Mouse (Mus musculus): ENCODE results near the gene Nudcd3. TPM values are rescaled to one million over a fixed set of nuclear protein-coding genes. Genes with fewer than 3 reads are reported as not detected.

The Nudcd3 gene
- polyA plus RNA-seq, 1 experiment from 2014 or later = 31.5 TPM

GRCm38 (mm10) chr11:6159704-6160275, 40.4 kb downstream of the Nudcd3 start:
- H3K9ac ChIP-seq (ENCODE audit: low read depth, low read length) = no peak overlapping the region
- ATAC-seq (ENCODE audit: low read depth) (no peak), DNase-seq (ENCODE audit: low spot score) (no peak)
- 92% methylated on average over 4 of the region's 4 CpGs for WGBS
- no peaks in the 10 kb centered on the region for H3K36me3 ChIP-seq (ENCODE audit: control insufficient read depth, insufficient read depth, low read length)
- no peak overlapping the region for H3K4me2 ChIP-seq (ENCODE audit: low read depth, low read length)
- H3K4me3 ChIP-seq (ENCODE audit: low read depth, low read length) = no peak overlapping the region
- peaks cover 4% of the 10 kb centered on the region; the same call in 1 of the 2 replicates for H3K4me1 ChIP-seq (ENCODE audit: control insufficient read depth, insufficient read depth, low read length)
- no peak overlapping the region for H3K27ac ChIP-seq (replicated peaks; ENCODE audit: low read depth, low read length)
- H3K27me3 ChIP-seq (replicated peaks; ENCODE audit: control insufficient read depth, insufficient read depth, low read length) = no peaks in the 10 kb centered on the region
- H3K9me3 ChIP-seq (ENCODE audit: control insufficient read depth, low read length) = no peaks in the 10 kb centered on the region

DNA sequence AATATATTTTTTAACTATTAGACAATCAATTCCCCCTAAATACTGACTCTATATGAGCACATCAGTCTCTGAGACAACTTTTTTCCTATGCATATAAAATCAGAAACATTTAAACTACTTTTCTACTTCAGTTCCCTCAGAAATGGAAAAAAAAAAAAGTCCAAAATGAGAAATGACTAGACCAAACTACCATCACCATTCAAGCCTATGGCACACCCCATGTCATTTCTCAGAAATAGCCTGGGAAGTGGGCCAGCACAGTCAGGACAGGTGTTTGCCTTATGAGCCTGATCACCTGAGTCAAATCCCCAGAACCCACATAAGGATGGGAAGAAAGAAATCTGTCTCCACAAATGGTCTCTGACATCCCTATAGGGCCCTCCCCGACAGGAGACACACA, 41.7 kb downstream of the Nudcd3 start:
- Histone ChIP-seq H3K4me3 (ENCODE audit: low read depth, low read length) (no peak overlapping the region), H3K9me3 (ENCODE audit: control insufficient read depth, low read length) (no peaks in the 10 kb centered on the region), H3K36me3 (ENCODE audit: control insufficient read depth, insufficient read depth, low read length) (no peaks in the 10 kb centered on the region), H3K4me1 (ENCODE audit: control insufficient read depth, insufficient read depth, low read length) (peaks cover 11% of the 10 kb centered on the region; the same call in 1 of the 2 replicates), H3K27ac (replicated peaks; ENCODE audit: low read depth, low read length) (no peak overlapping the region), H3K4me2 (ENCODE audit: low read depth, low read length) (no peak overlapping the region), H3K27me3 (replicated peaks; ENCODE audit: control insufficient read depth, insufficient read depth, low read length) (no peaks in the 10 kb centered on the region), H3K9ac (ENCODE audit: low read depth, low read length) (no peak overlapping the region)
- no peak for DNase-seq (ENCODE audit: low spot score)
- 94% methylated on average over 1 of the region's 1 CpGs for WGBS
- no peak for ATAC-seq (ENCODE audit: low read depth)

GRCm38 (mm10) chr11:6157119-6157518, 43.1 kb downstream of the Nudcd3 start:
- 73% methylated on average over 5 of the region's 5 CpGs for WGBS

GRCm38 (mm10) chr11:6156651-6157050, 43.6 kb downstream of the Nudcd3 start:
- Histone ChIP-seq H3K4me1 (ENCODE audit: control insufficient read depth, insufficient read depth, low read length) (peaks cover 11% of the 10 kb centered on the region; the same call in 1 of the 2 replicates), H3K9ac (ENCODE audit: low read depth, low read length) (no peak overlapping the region), H3K27me3 (replicated peaks; ENCODE audit: control insufficient read depth, insufficient read depth, low read length) (no peaks in the 10 kb centered on the region), H3K27ac (replicated peaks; ENCODE audit: low read depth, low read length) (no peak overlapping the region), H3K4me3 (ENCODE audit: low read depth, low read length) (no peak overlapping the region), H3K4me2 (ENCODE audit: low read depth, low read length) (no peak overlapping the region), H3K36me3 (ENCODE audit: control insufficient read depth, insufficient read depth, low read length) (no peaks in the 10 kb centered on the region), H3K9me3 (ENCODE audit: control insufficient read depth, low read length) (no peaks in the 10 kb centered on the region)
- WGBS = 86% methylated on average over 5 of the region's 5 CpGs
- ATAC-seq (ENCODE audit: low read depth) = no peak
- DNase-seq (ENCODE audit: low spot score) = no peak

More at GRCm38 (mm10) chr11:6157119-6157518, 43.1 kb downstream of the Nudcd3 start:
- H3K27ac ChIP-seq (replicated peaks; ENCODE audit: low read depth, low read length) = no peak overlapping the region
- H3K27me3 ChIP-seq (replicated peaks; ENCODE audit: control insufficient read depth, insufficient read depth, low read length) = no peaks in the 10 kb centered on the region
- H3K9me3 ChIP-seq (ENCODE audit: control insufficient read depth, low read length) = no peaks in the 10 kb centered on the region
- ATAC-seq (ENCODE audit: low read depth) (no peak), DNase-seq (ENCODE audit: low spot score) (no peak)
- no peak overlapping the region for H3K4me2 ChIP-seq (ENCODE audit: low read depth, low read length)
- no peak overlapping the region for H3K4me3 ChIP-seq (ENCODE audit: low read depth, low read length)
- no peak overlapping the region for H3K9ac ChIP-seq (ENCODE audit: low read depth, low read length)
- H3K36me3 ChIP-seq (ENCODE audit: control insufficient read depth, insufficient read depth, low read length) = no peaks in the 10 kb centered on the region
- peaks cover 11% of the 10 kb centered on the region; the same call in 1 of the 2 replicates for H3K4me1 ChIP-seq (ENCODE audit: control insufficient read depth, insufficient read depth, low read length)

DNA sequence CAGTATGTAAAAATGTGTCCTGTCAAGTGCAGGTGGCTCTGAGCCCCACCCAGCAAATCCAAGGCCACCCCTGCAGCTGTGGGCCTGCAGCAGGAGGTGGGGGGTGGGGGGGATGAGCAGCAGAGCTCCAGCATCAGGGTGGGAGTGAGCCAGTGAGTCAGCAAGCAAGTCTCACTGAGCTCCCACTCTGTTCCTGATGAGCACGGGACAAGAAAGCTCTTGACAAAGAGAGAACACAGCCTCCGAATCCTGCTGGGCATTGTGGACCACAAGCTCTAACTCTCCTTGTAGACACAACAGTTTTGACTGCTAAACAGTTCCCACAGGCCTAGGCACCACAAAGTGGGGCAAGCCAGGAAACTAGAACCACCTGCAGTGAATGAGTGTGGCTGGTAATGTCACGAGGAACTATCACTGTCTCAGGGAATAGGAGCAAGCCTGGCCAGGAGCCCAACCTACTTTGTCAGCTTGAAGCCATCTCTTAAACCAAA, 46.0 kb downstream of the Nudcd3 start:
- H3K27ac ChIP-seq (replicated peaks; ENCODE audit: low read depth, low read length) = no peak overlapping the region
- no peak overlapping the region for H3K9ac ChIP-seq (ENCODE audit: low read depth, low read length)
- H3K4me2 ChIP-seq (ENCODE audit: low read depth, low read length) = no peak overlapping the region
- H3K36me3 ChIP-seq (ENCODE audit: control insufficient read depth, insufficient read depth, low read length) = peaks cover 12% of the 10 kb centered on the region
- H3K9me3 ChIP-seq (ENCODE audit: control insufficient read depth, low read length) = no peaks in the 10 kb centered on the region
- no peak overlapping the region for H3K4me3 ChIP-seq (ENCODE audit: low read depth, low read length)
- H3K4me1 ChIP-seq (ENCODE audit: control insufficient read depth, insufficient read depth, low read length) = peaks cover 7% of the 10 kb centered on the region; the same call in 1 of the 2 replicates
- H3K27me3 ChIP-seq (replicated peaks; ENCODE audit: control insufficient read depth, insufficient read depth, low read length) = no peaks in the 10 kb centered on the region
- peak; percentile 27 for DNase-seq (ENCODE audit: low spot score)
- ATAC-seq (ENCODE audit: low read depth) = peak; percentile 65; the same call in 1 of the 2 replicates
- WGBS = 27% methylated on average over 3 of the region's 3 CpGs

GRCm38 (mm10) chr11:6152864-6153263, 47.4 kb downstream of the Nudcd3 start:
- Histone ChIP-seq H3K4me2 (ENCODE audit: low read depth, low read length) (no peak overlapping the region), H3K9ac (ENCODE audit: low read depth, low read length) (no peak overlapping the region), H3K27me3 (replicated peaks; ENCODE audit: control insufficient read depth, insufficient read depth, low read length) (no peaks in the 10 kb centered on the region), H3K27ac (replicated peaks; ENCODE audit: low read depth, low read length) (no peak overlapping the region), H3K4me3 (ENCODE audit: low read depth, low read length) (no peak overlapping the region), H3K9me3 (ENCODE audit: control insufficient read depth, low read length) (no peaks in the 10 kb centered on the region), H3K4me1 (ENCODE audit: control insufficient read depth, insufficient read depth, low read length) (peaks cover 7% of the 10 kb centered on the region; the same call in 1 of the 2 replicates), H3K36me3 (ENCODE audit: control insufficient read depth, insufficient read depth, low read length) (peaks cover 19% of the 10 kb centered on the region)
- WGBS = 87% methylated on average over 4 of the region's 4 CpGs
- DNase-seq (ENCODE audit: low spot score) = no peak
- ATAC-seq (ENCODE audit: low read depth) = no peak

GRCm38 (mm10) chr11:6138233-6138950, 61.8 kb downstream of the Nudcd3 start:
- H3K27me3 ChIP-seq (replicated peaks; ENCODE audit: control insufficient read depth, insufficient read depth, low read length) = no peaks in the 10 kb centered on the region
- H3K4me2 ChIP-seq (ENCODE audit: low read depth, low read length) = no peak overlapping the region
- H3K9me3 ChIP-seq (ENCODE audit: control insufficient read depth, low read length) = no peaks in the 10 kb centered on the region
- no peak overlapping the region for H3K9ac ChIP-seq (ENCODE audit: low read depth, low read length)
- no peak for ATAC-seq (ENCODE audit: low read depth)
- WGBS = 82% methylated on average over 6 of the region's 7 CpGs
- H3K4me3 ChIP-seq (ENCODE audit: low read depth, low read length) = no peak overlapping the region
- DNase-seq (ENCODE audit: low spot score) = no peak
- peaks cover 12% of the 10 kb centered on the region for H3K36me3 ChIP-seq (ENCODE audit: control insufficient read depth, insufficient read depth, low read length)
- no peak overlapping the region for H3K27ac ChIP-seq (replicated peaks; ENCODE audit: low read depth, low read length)
- no peaks in the 10 kb centered on the region for H3K4me1 ChIP-seq (ENCODE audit: control insufficient read depth, insufficient read depth, low read length)

- ATAC-seq (ENCODE audit: low read depth) = no peak
- no peaks in the 10 kb centered on the region for H3K36me3 ChIP-seq (ENCODE audit: control insufficient read depth, insufficient read depth, low read length)
- DNase-seq (ENCODE audit: low spot score) = no peak
- no peak overlapping the region for H3K9ac ChIP-seq (ENCODE audit: low read depth, low read length)
- no peak overlapping the region for H3K4me2 ChIP-seq (ENCODE audit: low read depth, low read length)
- no peaks in the 10 kb centered on the region for H3K27me3 ChIP-seq (replicated peaks; ENCODE audit: control insufficient read depth, insufficient read depth, low read length)
- H3K9me3 ChIP-seq (ENCODE audit: control insufficient read depth, low read length) = no peaks in the 10 kb centered on the region
- WGBS = 93% methylated on average over 4 of the region's 4 CpGs
- H3K27ac ChIP-seq (replicated peaks; ENCODE audit: low read depth, low read length) = no peak overlapping the region
- H3K4me3 ChIP-seq (ENCODE audit: low read depth, low read length) = no peak overlapping the region
- no peaks in the 10 kb centered on the region for H3K4me1 ChIP-seq (ENCODE audit: control insufficient read depth, insufficient read depth, low read length)
Observed at GRCm38 (mm10) chr11:6132886-6133285, 67.3 kb downstream of the Nudcd3 start.

Measured in embryonic facial prominence, embryonic 14.5 days (tissue).